17 mouse cellular contexts compared by ENCODE assay signal in the genomic region with DNA sequence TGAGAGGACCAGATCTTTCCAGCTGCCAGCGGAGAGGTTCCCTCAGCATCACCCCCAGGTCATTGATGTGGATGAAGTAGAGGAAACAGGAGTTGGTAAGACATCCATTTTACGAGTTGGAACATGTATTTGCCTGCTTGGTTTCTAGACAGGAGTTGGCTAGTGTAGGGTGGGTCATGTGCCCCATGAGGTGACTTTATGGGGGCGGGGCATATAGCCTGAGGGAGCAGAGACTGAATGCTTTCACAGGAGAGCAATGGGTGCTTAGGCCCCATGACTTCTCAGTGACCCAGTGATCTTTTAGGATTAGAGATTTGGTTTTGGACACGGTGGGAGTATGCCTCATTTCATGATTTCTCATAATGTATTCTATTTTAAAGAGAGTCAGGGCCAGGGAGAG.
"Had no signal": no experiment of that assay in that cellular context is flagged by ENCODE, and none has a peak within 500 bp of the region (broad histone marks: within the 10 kb centered on the region; RNA-seq: fewer than 3 reads in every experiment).

No protein-coding gene starts in this region.

- DNase-seq: kidney, adult 11 months; kidney, adult 8-10 months; kidney, postnatal 10 days; kidney, postnatal 36 days; layer of hippocampus, postnatal 36 days; liver, embryonic 13.5 days; lung, adult 2 months; lung, postnatal 14 days; lung, postnatal 4 days; midbrain, embryonic 14.5 days; retina, postnatal 1 day; right cerebral cortex, postnatal 25 days; spleen, adult 18-20 months; thymus, postnatal 25 days had no signal

- H3K9ac ChIP-seq: kidney, embryonic 15.5 days; liver, embryonic 13.5 days; stomach, embryonic 15.5 days had no signal

- H3K36me3 ChIP-seq: liver, embryonic 13.5 days had no signal

- H3K4me2 ChIP-seq: kidney, embryonic 15.5 days; liver, embryonic 13.5 days; stomach, embryonic 15.5 days had no signal

- H3K9me3 ChIP-seq: kidney, embryonic 15.5 days; liver, embryonic 13.5 days; stomach, embryonic 15.5 days had no signal

- H3K27me3 ChIP-seq: kidney, embryonic 15.5 days; liver, embryonic 13.5 days; stomach, embryonic 15.5 days had no signal

- H3K4me3 ChIP-seq: kidney, embryonic 15.5 days; left cerebral cortex, adult 2 months; liver, embryonic 13.5 days; stomach, embryonic 15.5 days had no signal

- H3K27ac ChIP-seq: kidney, embryonic 15.5 days; left cerebral cortex, adult 2 months; liver, embryonic 13.5 days; stomach, embryonic 15.5 days had no signal

- H3K4me1 ChIP-seq: stomach, embryonic 15.5 days had no signal
